Mouse (Mus musculus) kidney, postnatal 0 days (tissue): ENCODE data around the gene Npr1. TPM values are rescaled to one million over a fixed set of nuclear protein-coding genes. Genes with fewer than 3 reads are reported as not detected.
A peak's percentile ranks its signal among the peaks of the same experiment; 100 is the strongest.

Source experiments
- ATAC-seq: fragments of 200-750 bp; cut with Nextera tagmentation; replicated peaks from 2 replicates; pipeline ENCODE4 v1.8.0; 2017; ENCODE audit warnings: low read depth, moderate number of reproducible peaks, moderate TSS enrichment, moderate library complexity; ENCODE audit not compliant: low FRiP score
- DNase-seq: peaks from one replicate; pipeline ENCODE4 v3.0.0-alpha.2; 2016; ENCODE audit warnings: low spot score
- H3K27ac ChIP-seq: fragments of 300-500 bp; sonication (generic); 2 replicates; pipeline ENCODE4 v1.5.1; 2014; ENCODE audit warnings: mild to moderate bottlenecking
- H3K27me3 ChIP-seq: fragments of 300-500 bp; sonication (generic); 2 replicates; pipeline ENCODE4 v1.6.1; 2014; ENCODE audit warnings: low read length, mixed read lengths; ENCODE audit not compliant: insufficient read depth
- H3K36me3 ChIP-seq: fragments of 300-500 bp; sonication (generic); 2 replicates; pipeline ENCODE4 v1.6.1; 2014; ENCODE audit warnings: low read length, mixed read lengths; ENCODE audit not compliant: insufficient read depth
- H3K4me1 ChIP-seq: fragments of 300-500 bp; sonication (generic); replicated peaks from 2 replicates; pipeline ENCODE4 v1.6.1; 2014; ENCODE audit warnings: antibody characterized with exemption, low read length, mixed read lengths; ENCODE audit not compliant: insufficient read depth
- H3K4me2 ChIP-seq: fragments of 300-500 bp; sonication (generic); 2 replicates; pipeline ENCODE4 v1.6.1; 2014; ENCODE audit warnings: mild to moderate bottlenecking, low read length, moderate library complexity, mixed read lengths
- H3K4me3 ChIP-seq: fragments of 300-500 bp; sonication (generic); replicated peaks from 2 replicates; pipeline ENCODE4 v1.5.1; 2014; ENCODE audit warnings: low read depth, low read length
- H3K9ac ChIP-seq: fragments of 300-500 bp; sonication (generic); 2 replicates; pipeline ENCODE4 v1.6.1; 2014; ENCODE audit warnings: low read depth, low read length
- H3K9me3 ChIP-seq: fragments of 300-500 bp; sonication (generic); replicated peaks from 2 replicates; pipeline ENCODE4 v1.6.1; 2016; ENCODE audit warnings: low read length, inconsistent platforms, mixed read lengths
- CTCF ChIP-seq: IDR thresholded peaks from 2 replicates; pipeline ENCODE4 v1.5.1; 2016; ENCODE audit warnings: antibody characterized with exemption, low read depth, mild to moderate bottlenecking, moderate library complexity
- WGBS: fragments of 180-500 bp; shearing (Covaris S2); extraction: QIAGEN DNeasy Blood & Tissue Kit; methylation state at CpG from one replicate; pipeline ENCODE4 v1.1.7; 2014; 5-methylcytosine and 5-hydroxymethylcytosine counted together
- polyA plus RNA-seq: library from polyadenylated mRNA; unstranded; fragments of >200 nt; fragmentation: Nextera tagmentation; extraction: Ambion mirVana; gene quantifications from 2 replicates; pipeline ENCODE4 v1.2.1, GENCODE M21; 2015

Npr1 gene
- polyA plus RNA-seq, 1 experiment from 2014 or later: 16.7 TPM

DNA sequence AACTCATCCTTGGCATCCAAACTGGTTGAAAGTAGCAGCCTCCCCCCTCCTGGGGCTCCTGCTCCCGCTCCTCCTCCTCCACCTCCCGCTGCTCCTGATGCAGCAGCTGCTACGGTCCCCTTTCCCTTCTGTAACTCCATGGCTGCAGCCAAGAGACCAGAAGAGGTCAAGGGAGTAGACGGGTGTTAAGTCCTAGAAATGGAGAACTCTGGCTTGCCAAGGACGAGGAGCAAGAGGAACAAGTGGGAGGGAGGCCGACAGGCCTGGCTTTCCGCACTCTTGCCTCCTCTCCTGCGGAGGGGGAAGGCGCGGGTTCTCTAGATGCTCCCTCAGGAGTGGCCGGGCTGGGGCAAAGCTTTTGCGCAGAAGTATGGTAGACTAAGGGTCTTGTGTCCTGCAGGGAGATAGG is 32.9 kb downstream of the Npr1 start:
- peak; percentile 70 for DNase-seq
- H3K9ac ChIP-seq: peak overlapping the region; percentile 95
- TF ChIP-seq CTCF: no peak
- peaks cover 19% of the 10 kb centered on the region for H3K4me1 ChIP-seq
- H3K27ac ChIP-seq: peak overlapping the region; percentile 100
- 1% methylated on average over 12 of the region's 12 CpGs for WGBS
- ATAC-seq: peak; percentile 11; the same call in 1 of the 2 replicates
- H3K36me3 ChIP-seq: no peaks in the 10 kb centered on the region
- no peaks in the 10 kb centered on the region for H3K9me3 ChIP-seq
- H3K4me2 ChIP-seq: peak overlapping the region; percentile 98
- no peaks in the 10 kb centered on the region for H3K27me3 ChIP-seq
- peak overlapping the region; percentile 75 for H3K4me3 ChIP-seq

DNA sequence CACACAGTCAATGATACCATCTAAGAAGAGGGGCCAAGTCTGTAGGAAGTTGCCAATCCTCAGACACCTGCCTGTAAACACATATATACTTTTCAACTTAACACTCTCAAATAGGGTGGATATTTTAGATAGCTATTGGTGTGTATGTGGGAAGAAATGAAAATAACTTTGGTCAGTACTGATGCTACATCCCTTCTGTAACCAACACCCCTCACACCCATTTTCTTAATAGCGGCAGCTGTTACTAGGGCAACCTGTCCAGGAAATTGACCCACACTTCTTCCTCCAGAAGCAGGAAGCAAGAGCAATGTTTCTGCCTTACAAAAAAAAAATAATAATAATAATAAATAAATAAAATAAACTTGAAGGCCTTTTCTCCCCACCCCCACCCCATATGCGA is 33.3 kb downstream of the Npr1 start:
- peaks cover 19% of the 10 kb centered on the region for H3K4me1 ChIP-seq
- peak overlapping the region; percentile 75 for H3K4me3 ChIP-seq
- peak overlapping the region; percentile 98 for H3K4me2 ChIP-seq
- 4% methylated on average over 2 of the region's 2 CpGs for WGBS
- ATAC-seq (no peak), DNase-seq (peak; percentile 32)
- TF ChIP-seq CTCF: no peak
- peak overlapping the region; percentile 95 for H3K9ac ChIP-seq
- no peaks in the 10 kb centered on the region for H3K36me3 ChIP-seq
- H3K9me3 ChIP-seq: no peaks in the 10 kb centered on the region
- H3K27ac ChIP-seq: peak overlapping the region; percentile 100; the same call in 1 of the 2 replicates
- H3K27me3 ChIP-seq: no peaks in the 10 kb centered on the region

- no peak for ATAC-seq
- TF ChIP-seq CTCF: no peak
Measured at GRCm38 (mm10) chr3:90429576-90429975, 36.1 kb downstream of the Npr1 start.

GRCm38 (mm10) chr3:90428186-90428585 is 37.5 kb downstream of the Npr1 start:
- Histone ChIP-seq H3K4me3 (no peak overlapping the region), H3K27ac (peak overlapping the region; percentile 36; the same call in 1 of the 2 replicates), H3K27me3 (no peaks in the 10 kb centered on the region), H3K4me2 (no peak overlapping the region), H3K4me1 (peaks cover 21% of the 10 kb centered on the region), H3K9me3 (no peaks in the 10 kb centered on the region), H3K9ac (no peak overlapping the region), H3K36me3 (peaks cover 1% of the 10 kb centered on the region; the same call in 1 of the 2 replicates)
- ATAC-seq (no peak), DNase-seq (no peak)
- WGBS: 71% methylated on average over 6 of the region's 6 CpGs
- no peak for TF ChIP-seq CTCF

More at GRCm38 (mm10) chr3:90429576-90429975, 36.1 kb downstream of the Npr1 start:
- Histone ChIP-seq H3K4me1 (peaks cover 21% of the 10 kb centered on the region), H3K27me3 (no peaks in the 10 kb centered on the region), H3K4me3 (no peak overlapping the region), H3K4me2 (no peak overlapping the region), H3K27ac (no peak overlapping the region), H3K9ac (no peak overlapping the region), H3K9me3 (no peaks in the 10 kb centered on the region), H3K36me3 (no peaks in the 10 kb centered on the region)
- no peak for DNase-seq
- 87% methylated on average over 3 of the region's 3 CpGs for WGBS

GRCm38 (mm10) chr3:90427574-90427973 is 38.1 kb downstream of the Npr1 start:
- H3K36me3 ChIP-seq: peaks cover 7% of the 10 kb centered on the region; the same call in 1 of the 2 replicates
- 0 out of 2 replicates have a peak overlapping the region, but pooled peaks have one; percentile 36 for H3K27ac ChIP-seq
- peaks cover 17% of the 10 kb centered on the region for H3K4me1 ChIP-seq
- peak; percentile 21 for DNase-seq
- TF ChIP-seq CTCF: no peak
- 89% methylated on average over 1 of the region's 1 CpGs for WGBS
- no peak overlapping the region for H3K4me3 ChIP-seq
- H3K4me2 ChIP-seq: no peak overlapping the region
- H3K9me3 ChIP-seq: no peaks in the 10 kb centered on the region
- ATAC-seq: no peak
- H3K27me3 ChIP-seq: no peaks in the 10 kb centered on the region
- H3K9ac ChIP-seq: no peak overlapping the region

DNA sequence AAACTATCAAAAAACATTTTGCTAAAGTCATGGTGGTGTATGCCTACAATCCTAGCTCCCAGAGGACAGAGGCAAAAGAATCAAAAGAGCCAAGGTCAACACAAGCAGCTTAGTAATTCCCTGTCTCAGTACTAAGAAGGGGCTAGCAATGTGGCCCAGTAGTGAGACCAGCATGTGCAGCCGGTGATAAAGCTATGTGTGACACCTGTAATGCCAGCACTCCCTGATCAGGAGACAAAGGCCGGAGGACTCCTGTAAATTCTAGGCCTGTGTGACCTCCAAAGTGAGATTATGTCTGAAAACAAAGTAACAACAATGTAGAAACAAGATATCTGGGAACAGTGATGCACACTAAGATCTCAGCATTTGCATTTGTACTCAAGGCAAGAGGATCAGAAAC is 40.2 kb downstream of the Npr1 start:
- Histone ChIP-seq H3K9ac (no peak overlapping the region), H3K4me1 (0 out of 2 replicates have a peak, but pooled peaks cover 3% of the 10 kb centered on the region), H3K4me3 (no peak overlapping the region), H3K36me3 (peaks cover 17% of the 10 kb centered on the region; the same call in 1 of the 2 replicates), H3K27me3 (no peaks in the 10 kb centered on the region), H3K27ac (no peak overlapping the region; the same call in 1 of the 2 replicates), H3K4me2 (no peak overlapping the region), H3K9me3 (no peaks in the 10 kb centered on the region)
- ATAC-seq (no peak), DNase-seq (no peak)
- WGBS: 86% methylated on average over 2 of the region's 2 CpGs
- no peak for TF ChIP-seq CTCF

GRCm38 (mm10) chr3:90423549-90423948 is 42.1 kb downstream of the Npr1 start:
- Histone ChIP-seq H3K36me3 (peaks cover 31% of the 10 kb centered on the region; the same call in 1 of the 2 replicates), H3K4me3 (no peak overlapping the region), H3K4me1 (0 out of 2 replicates have a peak, but pooled peaks cover 3% of the 10 kb centered on the region), H3K9me3 (no peaks in the 10 kb centered on the region), H3K4me2 (no peak overlapping the region), H3K27me3 (no peaks in the 10 kb centered on the region), H3K27ac (no peak overlapping the region), H3K9ac (no peak overlapping the region)
- TF ChIP-seq CTCF: no peak
- no peak for ATAC-seq
- no peak for DNase-seq
